In genomic region chr13:40732816-40733541, GRCm38 (mm10) we compare ENCODE assay signal across 8 mouse cellular contexts. TPM values are rescaled to one million over a fixed set of nuclear protein-coding genes. Genes with fewer than 3 reads are reported as not detected.
A peak's percentile ranks its signal among the peaks of the same experiment; 100 is the strongest.
DNase-seq lines count a peak whose midpoint lies in the region; ATAC-seq and TF ChIP-seq lines count a peak whose summit lies in the region.

No protein-coding gene starts in this region.

- no peak for ATAC-seq in kidney, postnatal 0 days (replicated peaks; ENCODE audit: low FRiP score, low read depth)
- ATAC-seq in embryonic facial prominence, embryonic 11.5 days (replicated peaks; ENCODE audit: insufficient number of reproducible peaks, low FRiP score, low TSS enrichment, low read depth) = no peak
- no peak for ATAC-seq in intestine, postnatal 0 days

- TF ChIP-seq POLR2A in olfactory bulb, adult 2 months (IDR thresholded peaks at IDR 0.05; ENCODE audit: insufficient read depth, low read depth, low read length) = no peak

- peak overlapping the region; percentile 55 for H3K4me3 ChIP-seq in kidney, postnatal 0 days (replicated peaks; ENCODE audit: low read depth, low read length)
- peak overlapping the region; percentile 55 for H3K4me3 ChIP-seq in embryonic facial prominence, embryonic 11.5 days (ENCODE audit: low read depth, low read length)
- H3K4me3 ChIP-seq in intestine, postnatal 0 days (ENCODE audit: low read depth, low read length) = peak overlapping the region; percentile 34
- H3K4me3 ChIP-seq in olfactory bulb, adult 2 months (ENCODE audit: insufficient read depth, low read depth, low read length) = peak overlapping the region; percentile 7; the same call in 1 of the 2 replicates

- no peak for DNase-seq in kidney, postnatal 0 days (ENCODE audit: low spot score)
- no peak for DNase-seq in kidney, adult 11 months
- peak; percentile 57 for DNase-seq in embryonic facial prominence, embryonic 11.5 days (ENCODE audit: low spot score)
- DNase-seq in adrenal gland, postnatal 4 days (ENCODE audit: low spot score in 2 of 2) = no peak
- DNase-seq in frontal cortex, postnatal 25 days (ENCODE audit: low spot score in 2 of 2) = no peak
- no peak for DNase-seq in urinary bladder, postnatal 36 days (ENCODE audit: low spot score in 2 of 2)

- H3K27ac ChIP-seq in kidney, postnatal 0 days = 0 out of 2 replicates have a peak overlapping the region, but pooled peaks have one; percentile 47
- H3K27ac ChIP-seq in embryonic facial prominence, embryonic 11.5 days (replicated peaks; ENCODE audit: low read depth, low read length) = no peak overlapping the region
- no peak overlapping the region for H3K27ac ChIP-seq in intestine, postnatal 0 days (ENCODE audit: low read depth, low read length)
- no peak overlapping the region for H3K27ac ChIP-seq in olfactory bulb, adult 2 months (ENCODE audit: insufficient read depth, low read depth, low read length)

- no peaks in the 10 kb centered on the region for H3K9me3 ChIP-seq in kidney, postnatal 0 days (replicated peaks; ENCODE audit: low read length)
- H3K9me3 ChIP-seq in embryonic facial prominence, embryonic 11.5 days (replicated peaks; ENCODE audit: control insufficient read depth, low read length) = no peaks in the 10 kb centered on the region
- no peaks in the 10 kb centered on the region for H3K9me3 ChIP-seq in intestine, postnatal 0 days (ENCODE audit: control insufficient read depth)

- H3K36me3 ChIP-seq in kidney, postnatal 0 days (ENCODE audit: insufficient read depth, low read length) = no peaks in the 10 kb centered on the region
- H3K36me3 ChIP-seq in embryonic facial prominence, embryonic 11.5 days (replicated peaks; ENCODE audit: control insufficient read depth, insufficient read depth, low read depth, low read length) = no peaks in the 10 kb centered on the region
- H3K36me3 ChIP-seq in intestine, postnatal 0 days (ENCODE audit: control insufficient read depth, insufficient read depth) = no peaks in the 10 kb centered on the region

- H3K9ac ChIP-seq in kidney, postnatal 0 days (ENCODE audit: low read depth, low read length) = peak overlapping the region; percentile 53
- peak overlapping the region; percentile 86 for H3K9ac ChIP-seq in embryonic facial prominence, embryonic 11.5 days (replicated peaks; ENCODE audit: low read length)
- H3K9ac ChIP-seq in intestine, postnatal 0 days (ENCODE audit: low read depth, low read length) = no peak overlapping the region

- H3K4me2 ChIP-seq in kidney, postnatal 0 days (ENCODE audit: low read length) = peak overlapping the region; percentile 83
- peak overlapping the region; percentile 79 for H3K4me2 ChIP-seq in embryonic facial prominence, embryonic 11.5 days (ENCODE audit: low read depth, low read length)
- peak overlapping the region; percentile 62 for H3K4me2 ChIP-seq in intestine, postnatal 0 days (replicated peaks; ENCODE audit: low read depth)

- H3K4me1 ChIP-seq in kidney, postnatal 0 days (replicated peaks; ENCODE audit: insufficient read depth, low read length) = peaks cover 6% of the 10 kb centered on the region
- peaks cover 2% of the 10 kb centered on the region for H3K4me1 ChIP-seq in embryonic facial prominence, embryonic 11.5 days (ENCODE audit: control insufficient read depth, insufficient read depth, low read length)
- no peaks in the 10 kb centered on the region; the same call in 1 of the 2 replicates for H3K4me1 ChIP-seq in intestine, postnatal 0 days (replicated peaks; ENCODE audit: control insufficient read depth, insufficient read depth, low read length)
- H3K4me1 ChIP-seq in olfactory bulb, adult 2 months (ENCODE audit: control insufficient read depth, insufficient read depth, low read length) = peaks cover 22% of the 10 kb centered on the region

- H3K27me3 ChIP-seq in kidney, postnatal 0 days (ENCODE audit: insufficient read depth, low read length) = peaks cover 76% of the 10 kb centered on the region
- peaks cover 49% of the 10 kb centered on the region for H3K27me3 ChIP-seq in embryonic facial prominence, embryonic 11.5 days (ENCODE audit: control insufficient read depth, insufficient read depth, low read length)
- H3K27me3 ChIP-seq in intestine, postnatal 0 days (replicated peaks; ENCODE audit: control insufficient read depth, insufficient read depth, low read length) = peaks cover 93% of the 10 kb centered on the region

- under 1% methylated on average over 30 of the region's 30 CpGs for WGBS in kidney, postnatal 0 days
- WGBS in embryonic facial prominence, embryonic 11.5 days = under 1% methylated on average over 30 of the region's 30 CpGs
- WGBS in intestine, postnatal 0 days = under 1% methylated on average over 30 of the region's 30 CpGs
- WGBS in olfactory bulb, adult 2 months = 1% methylated on average over 30 of the region's 30 CpGs

- TF ChIP-seq CTCF in kidney, postnatal 0 days (IDR thresholded peaks at IDR 0.05; ENCODE audit: low read depth) = no peak
- no peak for TF ChIP-seq CTCF in intestine, postnatal 0 days (IDR thresholded peaks at IDR 0.05; ENCODE audit: low read depth)
- TF ChIP-seq CTCF in olfactory bulb, adult 2 months (IDR thresholded peaks at IDR 0.05; ENCODE audit: insufficient read depth, low read depth, low read length) = no peak

RNA-seq across cellular contexts. Expression of gene Tfap2a, which starts 5.2 kb away (rescaled TPM):
- 2.5 and 2.9 TPM in 2 replicates for polyA plus RNA-seq in kidney, postnatal 0 days (2015; fragmentation: Nextera tagmentation; extraction: Ambion mirVana)
- 7.7 and 8.4 TPM in 2 replicates for polyA plus RNA-seq in embryonic facial prominence, embryonic 11.5 days (2014; fragmentation: Nextera tagmentation; extraction: Ambion mirVana)
- 0.04 and 0.07 TPM in 2 replicates for polyA plus RNA-seq in intestine, postnatal 0 days (2015; fragmentation: Nextera tagmentation; extraction: Ambion mirVana)
- polyA plus RNA-seq in olfactory bulb, adult 2 months (2012; ENCODE audit: insufficient read depth, insufficient read length, low replicate concordance, missing spikeins) = not detected in 2 replicates
- 1 to 10 TPM; 1.5 to 3.1 TPM for total RNA-seq in adrenal gland, postnatal 4 days (2021)
